Mouse (Mus musculus): Measurements from ENCODE around the gene S100b.

- TF ChIP-seq CTCF (IDR thresholded peaks at IDR 0.05; ENCODE audit: low read depth, low read length) = no peak
- no peak for TF ChIP-seq TAL1 (conservative IDR thresholded peaks at IDR 0.05; ENCODE audit: low read depth, low read length)
- TF ChIP-seq GATA1 (IDR thresholded peaks at IDR 0.05; ENCODE audit: borderline replicate concordance, low read length) = no peak
- no peak for TF ChIP-seq GATA2 (IDR thresholded peaks at IDR 0.05; ENCODE audit: borderline replicate concordance, low read depth, low read length)
These were observed 21.6 kb downstream of the S100b start for GRCm38 (mm10) chr10:76275256-76275655.
